Mouse (Mus musculus): Measurements from ENCODE around the gene Nek1.

DNA sequence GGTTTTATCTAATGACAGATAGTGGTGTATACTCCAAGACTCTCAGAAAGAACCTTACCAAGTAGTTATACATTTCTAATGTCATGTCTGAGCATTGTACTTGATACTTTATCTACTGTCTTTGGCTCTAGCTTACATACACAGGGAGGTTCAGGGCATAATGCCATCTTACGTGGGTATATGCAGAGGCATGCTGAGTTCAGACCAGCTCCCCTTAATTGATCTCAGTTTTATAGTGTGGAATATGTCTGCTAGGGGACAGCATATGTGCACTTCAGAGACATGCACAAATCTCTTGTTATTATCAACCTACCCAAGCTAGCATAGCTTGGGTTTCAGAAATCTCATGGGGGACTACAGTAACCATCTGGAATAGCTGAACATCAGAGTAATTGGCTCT lies 60.0 kb downstream of the Nek1 start:
- no peak for TF ChIP-seq CTCF (IDR thresholded peaks at IDR 0.05; ENCODE audit: low read depth)
- TF ChIP-seq EP300 (IDR thresholded peaks at IDR 0.05; ENCODE audit: low read depth), result no peak
